Mouse (Mus musculus): Measurements from ENCODE around the gene Dleu7. TPM values are rescaled to one million over a fixed set of nuclear protein-coding genes. Genes with fewer than 3 reads are reported as not detected.

Gene Dleu7
- polyA plus RNA-seq, 1 experiment from 2014 or later = 0.96 TPM

- 65% methylated on average over 5 of the region's 5 CpGs for WGBS
- Histone ChIP-seq H3K9me3 (no peaks in the 10 kb centered on the region), H3K27ac (no peak overlapping the region), H3K27me3 (no peaks in the 10 kb centered on the region), H3K36me3 (no peaks in the 10 kb centered on the region), H3K4me3 (no peak overlapping the region), H3K4me2 (no peak overlapping the region), H3K4me1 (peaks cover 14% of the 10 kb centered on the region), H3K9ac (no peak overlapping the region)
- ATAC-seq (ENCODE audit: borderline replicate concordance, extremely low read depth, low FRiP score, low TSS enrichment) = no peak
Measured at GRCm38 (mm10) chr14:62323457-62323856, 30.6 kb upstream of the Dleu7 start.

GRCm38 (mm10) chr14:62322581-62323344 lies 29.9 kb upstream of the Dleu7 start:
- Histone ChIP-seq H3K9me3 (no peaks in the 10 kb centered on the region), H3K36me3 (no peaks in the 10 kb centered on the region), H3K4me3 (no peak overlapping the region), H3K4me1 (peaks cover 14% of the 10 kb centered on the region), H3K27me3 (no peaks in the 10 kb centered on the region), H3K9ac (no peak overlapping the region), H3K4me2 (no peak overlapping the region), H3K27ac (no peak overlapping the region)
- no peak for ATAC-seq (ENCODE audit: borderline replicate concordance, extremely low read depth, low FRiP score, low TSS enrichment)
- 37% methylated on average over 6 of the region's 6 CpGs for WGBS

- WGBS = 86% methylated on average over 1 of the region's 1 CpGs
- no peak overlapping the region for H3K27ac ChIP-seq
- H3K27me3 ChIP-seq = no peaks in the 10 kb centered on the region
- H3K4me2 ChIP-seq = no peak overlapping the region
- no peaks in the 10 kb centered on the region for H3K4me1 ChIP-seq
- no peaks in the 10 kb centered on the region for H3K9me3 ChIP-seq
- no peak for ATAC-seq (ENCODE audit: borderline replicate concordance, extremely low read depth, low FRiP score, low TSS enrichment)
- no peak overlapping the region for H3K9ac ChIP-seq
- no peaks in the 10 kb centered on the region for H3K36me3 ChIP-seq
- no peak overlapping the region for H3K4me3 ChIP-seq
Measured at GRCm38 (mm10) chr14:62311672-62312071, 18.8 kb upstream of the Dleu7 start.

DNA sequence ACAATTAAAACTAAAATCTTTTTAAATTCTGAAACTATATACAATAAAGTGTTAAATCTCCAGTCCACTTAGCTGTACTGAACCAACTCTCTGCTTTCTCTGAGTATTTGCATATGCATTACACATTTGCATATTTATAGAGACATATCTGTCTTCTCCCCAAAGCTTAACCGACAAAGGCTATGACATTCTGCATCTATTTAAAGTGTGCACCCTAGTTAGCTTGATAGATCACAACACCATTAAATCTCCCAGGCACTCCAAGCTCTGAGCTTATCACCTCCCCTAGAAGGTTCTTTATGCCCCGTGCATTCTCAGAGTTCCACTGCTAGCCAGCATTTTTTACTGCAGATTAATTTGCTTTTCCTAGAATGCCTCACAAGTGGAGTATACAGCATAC lies 16.2 kb upstream of the Dleu7 start:
- Histone ChIP-seq H3K4me2 (no peak overlapping the region), H3K9me3 (no peaks in the 10 kb centered on the region), H3K9ac (no peak overlapping the region), H3K27ac (no peak overlapping the region), H3K4me3 (no peak overlapping the region), H3K36me3 (no peaks in the 10 kb centered on the region), H3K4me1 (no peaks in the 10 kb centered on the region), H3K27me3 (no peaks in the 10 kb centered on the region)
- no peak for ATAC-seq (ENCODE audit: borderline replicate concordance, extremely low read depth, low FRiP score, low TSS enrichment)
- WGBS = 46% methylated on average over 2 of the region's 2 CpGs

DNA sequence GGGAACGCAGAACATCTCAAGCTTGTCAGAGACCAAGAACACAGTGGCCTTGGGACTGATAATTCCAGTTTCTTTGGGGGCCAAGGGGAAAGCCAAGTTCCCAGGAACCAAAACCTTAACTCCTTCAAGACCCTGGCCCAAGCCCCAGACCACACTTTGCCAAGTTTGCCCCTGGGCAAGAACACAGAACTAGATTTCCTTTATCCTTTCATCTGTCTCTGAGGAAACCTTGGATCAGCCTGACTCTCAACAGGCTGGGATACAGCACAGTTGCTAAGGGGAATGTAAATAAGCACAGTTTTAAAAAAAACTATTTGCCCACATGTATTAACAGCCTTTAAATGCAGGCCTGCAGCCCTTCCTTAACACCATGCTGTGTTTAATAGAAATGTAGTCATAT lies 14.7 kb upstream of the Dleu7 start:
- Histone ChIP-seq H3K27ac (no peak overlapping the region), H3K4me2 (no peak overlapping the region), H3K4me3 (no peak overlapping the region), H3K36me3 (no peaks in the 10 kb centered on the region), H3K27me3 (no peaks in the 10 kb centered on the region), H3K9me3 (no peaks in the 10 kb centered on the region), H3K4me1 (no peaks in the 10 kb centered on the region), H3K9ac (no peak overlapping the region)
- WGBS = 88% methylated on average over 1 of the region's 1 CpGs
- ATAC-seq (ENCODE audit: borderline replicate concordance, extremely low read depth, low FRiP score, low TSS enrichment) = no peak

GRCm38 (mm10) chr14:62300031-62300430 lies 7.2 kb upstream of the Dleu7 start:
- Histone ChIP-seq H3K4me1 (no peaks in the 10 kb centered on the region), H3K27me3 (no peaks in the 10 kb centered on the region), H3K4me3 (no peak overlapping the region), H3K27ac (no peak overlapping the region), H3K4me2 (no peak overlapping the region), H3K36me3 (no peaks in the 10 kb centered on the region), H3K9me3 (no peaks in the 10 kb centered on the region), H3K9ac (no peak overlapping the region)
- no peak for ATAC-seq (ENCODE audit: borderline replicate concordance, extremely low read depth, low FRiP score, low TSS enrichment)
- 65% methylated on average over 3 of the region's 3 CpGs for WGBS

DNA sequence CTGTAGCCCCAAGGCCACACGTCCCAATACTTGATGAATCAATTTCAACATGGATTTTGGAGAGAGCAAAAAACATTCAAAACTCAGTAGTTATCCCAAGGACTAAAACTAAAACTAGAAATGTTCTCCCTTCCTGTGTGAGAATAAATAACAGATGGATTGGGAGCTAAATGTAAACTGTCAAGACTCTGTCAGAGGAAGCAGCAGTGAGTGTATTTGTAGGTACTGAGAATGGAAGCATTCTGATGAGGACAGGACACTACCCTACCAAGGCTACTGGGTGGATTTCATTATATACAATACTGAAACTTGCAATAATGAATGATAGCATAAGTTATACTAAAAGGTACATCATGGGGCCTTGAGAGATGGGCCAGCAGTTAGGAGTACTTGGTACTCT lies 6.0 kb upstream of the Dleu7 start:
- Histone ChIP-seq H3K4me3 (no peak overlapping the region), H3K9me3 (no peaks in the 10 kb centered on the region), H3K27me3 (no peaks in the 10 kb centered on the region), H3K4me2 (no peak overlapping the region), H3K36me3 (no peaks in the 10 kb centered on the region), H3K4me1 (no peaks in the 10 kb centered on the region), H3K27ac (no peak overlapping the region), H3K9ac (no peak overlapping the region)
- no peak for ATAC-seq (ENCODE audit: borderline replicate concordance, extremely low read depth, low FRiP score, low TSS enrichment)
- 88% methylated on average over 1 of the region's 1 CpGs for WGBS

DNA sequence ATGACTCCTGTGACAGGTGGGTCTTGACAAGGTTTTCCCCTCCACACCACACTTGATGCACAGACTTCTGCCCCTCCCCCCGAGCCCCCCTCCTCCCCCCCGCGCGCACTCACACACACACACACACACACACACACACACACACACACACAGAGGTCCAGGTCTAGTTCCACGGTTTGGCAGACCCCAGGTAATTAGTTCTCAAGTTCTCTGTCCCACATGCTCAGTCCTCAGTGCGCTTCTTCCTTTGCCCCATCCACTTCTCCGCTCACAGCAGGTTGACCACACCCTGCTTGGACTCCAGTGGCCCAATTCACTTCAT lies 720 bp downstream of the Dleu7 start:
- Histone ChIP-seq H3K4me3 (peak overlapping the region; percentile 47), H3K27me3 (peaks cover 7% of the 10 kb centered on the region; the same call in 1 of the 2 replicates), H3K27ac (no peak overlapping the region), H3K9me3 (no peaks in the 10 kb centered on the region), H3K9ac (no peak overlapping the region), H3K4me1 (peaks cover 10% of the 10 kb centered on the region), H3K4me2 (peak overlapping the region; percentile 99), H3K36me3 (no peaks in the 10 kb centered on the region)
- 30% methylated on average over 4 of the region's 7 CpGs for WGBS
- ATAC-seq (ENCODE audit: borderline replicate concordance, extremely low read depth, low FRiP score, low TSS enrichment) = peak; percentile 35; the same call in 1 of the 2 replicates

GRCm38 (mm10) chr14:62291406-62291987 lies 1.4 kb downstream of the Dleu7 start:
- Histone ChIP-seq H3K4me1 (peaks cover 10% of the 10 kb centered on the region), H3K4me2 (no peak overlapping the region), H3K9ac (no peak overlapping the region), H3K36me3 (no peaks in the 10 kb centered on the region), H3K27me3 (peaks cover 7% of the 10 kb centered on the region; the same call in 1 of the 2 replicates), H3K9me3 (no peaks in the 10 kb centered on the region), H3K27ac (no peak overlapping the region), H3K4me3 (no peak overlapping the region)
- WGBS = 87% methylated on average over 1 of the region's 1 CpGs
- no peak for ATAC-seq (ENCODE audit: borderline replicate concordance, extremely low read depth, low FRiP score, low TSS enrichment)

DNA sequence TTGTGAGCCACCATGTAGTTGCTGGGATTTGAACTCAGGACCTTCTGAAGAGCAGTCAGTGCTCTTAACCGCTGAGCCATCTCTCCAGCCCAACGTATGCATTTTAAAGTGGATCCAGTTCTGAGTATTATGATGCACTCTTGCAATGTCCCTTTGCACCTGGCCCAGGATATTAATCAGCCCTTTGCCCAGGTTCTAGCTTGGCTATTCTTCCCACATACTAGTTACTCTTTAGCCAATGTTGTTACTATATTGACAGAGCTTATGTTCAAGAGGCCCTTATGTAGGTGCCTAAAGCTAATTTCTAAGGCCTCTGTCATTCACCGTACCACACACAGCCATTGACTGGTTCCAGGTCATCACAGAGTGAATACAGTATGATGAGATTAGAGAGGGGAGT lies 4.1 kb downstream of the Dleu7 start:
- Histone ChIP-seq H3K27me3 (peaks cover 7% of the 10 kb centered on the region; the same call in 1 of the 2 replicates), H3K9ac (no peak overlapping the region), H3K4me2 (no peak overlapping the region), H3K9me3 (no peaks in the 10 kb centered on the region), H3K4me3 (no peak overlapping the region), H3K4me1 (peaks cover 10% of the 10 kb centered on the region), H3K27ac (no peak overlapping the region), H3K36me3 (no peaks in the 10 kb centered on the region)
- no peak for ATAC-seq (ENCODE audit: borderline replicate concordance, extremely low read depth, low FRiP score, low TSS enrichment)
- whole genome bisulfite sequencing = 67% methylated on average over 3 of the region's 3 CpGs

- ATAC-seq (ENCODE audit: borderline replicate concordance, extremely low read depth, low FRiP score, low TSS enrichment) = no peak
- no peak overlapping the region for H3K9ac ChIP-seq
- no peaks in the 10 kb centered on the region for H3K9me3 ChIP-seq
- no peak overlapping the region for H3K4me3 ChIP-seq
- no peaks in the 10 kb centered on the region for H3K36me3 ChIP-seq
- no peak overlapping the region for H3K27ac ChIP-seq
- peaks cover 8% of the 10 kb centered on the region for H3K4me1 ChIP-seq
- H3K4me2 ChIP-seq = no peak overlapping the region
- no peaks in the 10 kb centered on the region for H3K27me3 ChIP-seq
- WGBS = 60% methylated on average over 2 of the region's 2 CpGs
Measured at GRCm38 (mm10) chr14:62282974-62283373, 9.9 kb downstream of the Dleu7 start.

- H3K9ac ChIP-seq = no peak overlapping the region
- H3K36me3 ChIP-seq = no peaks in the 10 kb centered on the region
- H3K4me2 ChIP-seq = no peak overlapping the region
- H3K4me1 ChIP-seq = no peaks in the 10 kb centered on the region
- 86% methylated on average over 3 of the region's 3 CpGs for WGBS
- H3K27ac ChIP-seq = no peak overlapping the region
- no peak overlapping the region for H3K4me3 ChIP-seq
- no peaks in the 10 kb centered on the region for H3K9me3 ChIP-seq
- H3K27me3 ChIP-seq = no peaks in the 10 kb centered on the region
- no peak for ATAC-seq (ENCODE audit: borderline replicate concordance, extremely low read depth, low FRiP score, low TSS enrichment)
Measured at GRCm38 (mm10) chr14:62273604-62274003, 19.2 kb downstream of the Dleu7 start.
